Mouse (Mus musculus): ENCODE measurements around the gene Gm42957. TPM values are rescaled to one million over a fixed set of nuclear protein-coding genes. Genes with fewer than 3 reads are reported as not detected.
A peak's percentile ranks its signal among the peaks of the same experiment; 100 is the strongest.

The Gm42957 gene
- under 1 TPM; 0.28 to 0.34 TPM for total RNA-seq (2021)

DNA sequence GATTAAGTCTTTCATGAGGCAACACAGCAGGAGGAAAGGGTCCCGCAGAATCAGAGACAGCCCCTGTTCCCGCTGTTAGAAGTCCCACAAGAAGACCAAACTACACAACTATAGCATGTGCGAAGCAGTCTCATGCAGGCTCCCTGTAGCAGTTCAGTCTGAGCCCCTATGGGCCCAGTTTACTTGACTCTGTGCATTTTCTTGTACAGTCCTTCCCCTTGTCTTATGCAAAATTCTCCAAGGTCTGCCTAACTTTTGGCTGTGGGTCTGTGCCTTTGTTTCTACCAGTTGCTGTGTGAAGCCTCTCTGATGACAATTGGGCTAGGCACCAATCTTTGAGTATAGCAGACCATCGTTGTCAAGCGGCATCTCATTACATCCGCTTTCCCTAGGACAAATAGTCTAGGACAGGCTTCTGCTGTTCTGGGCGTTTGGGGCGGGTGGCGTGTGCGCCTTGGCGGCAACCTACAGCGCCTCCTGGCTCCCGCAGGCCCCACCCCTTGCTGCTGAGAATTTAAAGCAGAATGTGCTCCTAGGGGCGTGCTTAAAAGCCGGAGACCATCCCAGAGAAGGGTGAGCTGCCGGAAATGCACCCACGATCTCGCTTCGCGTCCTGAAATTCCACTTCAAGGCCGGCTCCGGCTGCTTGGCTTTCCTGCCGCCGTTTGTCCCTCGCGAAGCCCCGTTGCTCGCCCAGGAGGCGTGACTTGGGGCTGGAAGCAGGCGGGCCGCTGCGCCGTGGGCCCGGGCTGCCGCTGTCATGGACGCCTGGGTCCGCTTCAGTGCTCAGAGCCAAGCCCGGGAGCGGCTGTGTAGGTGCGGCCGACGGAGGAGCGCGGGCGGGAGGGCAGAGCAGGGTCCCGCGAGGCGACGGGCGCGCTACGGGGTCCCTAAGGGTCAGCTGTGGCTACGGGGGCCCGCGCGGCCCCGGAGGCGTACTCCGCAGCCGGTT, at the start of gene Gm42957, which contains the start of gene Pex11b:
Gene Gm42957 (plus strand): TSS at position 547 of the 952 bp plus-strand sequence.
Gene Pex11b (plus strand): TSS at position 449 of the 952 bp plus-strand sequence.
- intact Hi-C loops (cut with DNase I), result loop anchor here (5.0 kb wide), 2 partner anchors 33 to 53 kb away; partner anchors contain the start of gene Lix1l

DNA sequence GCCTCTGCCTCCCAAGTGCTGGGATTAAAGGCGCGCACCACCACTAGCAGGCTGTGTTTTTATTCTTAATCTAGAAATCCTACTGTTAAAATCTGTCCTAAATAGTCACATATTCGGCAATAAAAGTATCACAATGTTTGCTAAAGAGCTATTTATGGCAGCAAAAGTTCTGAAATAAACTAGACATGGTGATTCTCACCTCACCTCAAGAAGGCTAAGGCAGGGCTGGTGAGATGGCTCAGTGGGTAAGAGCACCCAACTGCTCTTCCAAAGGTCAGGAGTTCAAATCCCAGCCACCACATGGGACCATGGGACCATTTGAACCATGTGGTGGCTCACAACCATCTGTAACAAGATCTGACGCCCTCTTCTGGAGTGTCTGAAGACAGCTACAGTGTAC, 44.6 kb upstream of the Gm42957 start:
- no peak for DNase-seq (ENCODE audit: low spot score in 2 of 2)
- intact Hi-C loops (cut with DNase I), result no loop called here

More for the DNA sequence above, at the start of gene Gm42957, which contains the start of gene Pex11b:
- DNase-seq (ENCODE audit: low spot score in 2 of 2), result peak; percentile 90 to 93

DNA sequence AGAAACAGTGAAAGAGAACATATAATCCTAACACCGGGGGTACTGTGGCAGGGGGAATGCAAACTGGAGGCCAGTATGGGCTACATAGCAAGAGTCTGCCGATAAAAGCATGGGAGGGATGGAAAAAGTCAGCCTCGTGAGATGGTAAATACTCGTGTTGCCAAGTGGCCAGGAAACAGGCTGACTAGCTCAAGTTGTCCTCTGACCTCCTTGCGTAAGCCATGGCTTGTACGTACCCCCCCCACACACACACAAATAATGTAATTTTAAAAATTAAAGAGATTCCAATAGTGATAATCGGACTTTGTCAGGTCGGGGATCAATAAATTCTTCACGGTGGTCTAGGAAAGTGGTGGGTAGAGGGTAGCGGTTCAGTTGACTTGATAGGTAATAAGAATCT, 41.9 kb upstream of the Gm42957 start:
- intact Hi-C loops (cut with DNase I), result no loop called here
- no peak for DNase-seq (ENCODE audit: low spot score in 2 of 2)

DNA sequence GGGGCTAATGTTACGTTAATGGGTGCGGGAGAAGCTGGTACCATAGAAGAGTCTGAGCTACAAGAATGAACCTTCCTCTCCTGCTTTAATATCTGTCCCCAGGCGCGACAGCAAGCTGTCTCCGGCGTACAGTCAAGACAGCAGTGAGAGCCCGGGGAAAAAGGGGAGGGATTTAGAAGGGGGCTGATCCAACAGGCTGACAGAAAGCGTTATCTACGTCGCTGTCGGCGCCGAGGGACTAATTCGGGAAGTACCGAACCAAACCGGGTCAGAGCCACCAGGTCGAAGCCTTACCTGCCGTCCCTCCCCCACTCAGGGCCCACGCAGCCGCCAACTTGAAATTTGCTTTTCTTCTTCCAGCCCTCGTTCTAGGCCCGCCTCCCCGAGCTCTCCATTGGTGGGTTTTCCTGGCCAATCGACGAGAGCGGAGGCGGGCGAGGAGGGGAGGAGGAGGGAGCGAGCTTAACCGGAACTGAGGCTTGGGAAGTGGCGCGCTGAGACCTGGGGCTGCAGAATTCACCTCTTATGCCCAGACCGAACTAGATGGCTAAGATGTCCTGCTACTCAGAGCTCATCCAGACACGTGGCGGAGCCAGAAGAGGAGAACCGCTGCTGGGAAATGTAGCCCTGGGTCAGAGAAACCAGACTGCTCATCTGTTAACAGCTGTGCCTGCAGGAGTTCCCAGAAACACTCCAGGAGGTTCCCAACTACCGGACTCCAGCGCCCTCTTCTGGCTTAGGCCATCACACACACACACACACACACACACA, 41.3 kb upstream of the Gm42957 start, which contains the start of gene Polr3gl:
Gene Polr3gl (minus strand): TSS at position 392 of the 771 bp plus-strand sequence.
- intact Hi-C loops (cut with DNase I), result no loop called here

DNA sequence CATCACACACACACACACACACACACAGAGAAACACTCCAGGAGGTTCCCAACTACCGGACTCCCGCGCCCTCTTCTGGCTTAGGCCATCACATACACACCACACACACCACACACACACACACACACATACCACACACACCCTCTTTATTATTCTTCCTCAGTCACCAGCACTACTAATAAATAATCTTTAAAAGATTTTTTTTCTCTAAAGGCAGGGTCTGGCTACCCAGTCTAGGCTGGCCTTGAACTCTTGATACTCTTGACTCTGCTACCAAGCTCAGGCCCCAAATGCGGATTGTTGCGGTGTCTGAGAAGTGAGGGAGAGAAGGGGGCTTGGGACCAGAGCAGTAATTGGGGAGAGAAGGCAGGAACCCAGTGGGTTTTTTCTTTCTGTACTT, 40.4 kb upstream of the Gm42957 start:
- DNase-seq (ENCODE audit: low spot score in 2 of 2), result no peak
- intact Hi-C loops (cut with DNase I), result no loop called here

More for the DNA sequence above, 41.3 kb upstream of the Gm42957 start, which contains the start of gene Polr3gl:
- DNase-seq (ENCODE audit: low spot score in 2 of 2), result peak; percentile 93 to 96

DNA sequence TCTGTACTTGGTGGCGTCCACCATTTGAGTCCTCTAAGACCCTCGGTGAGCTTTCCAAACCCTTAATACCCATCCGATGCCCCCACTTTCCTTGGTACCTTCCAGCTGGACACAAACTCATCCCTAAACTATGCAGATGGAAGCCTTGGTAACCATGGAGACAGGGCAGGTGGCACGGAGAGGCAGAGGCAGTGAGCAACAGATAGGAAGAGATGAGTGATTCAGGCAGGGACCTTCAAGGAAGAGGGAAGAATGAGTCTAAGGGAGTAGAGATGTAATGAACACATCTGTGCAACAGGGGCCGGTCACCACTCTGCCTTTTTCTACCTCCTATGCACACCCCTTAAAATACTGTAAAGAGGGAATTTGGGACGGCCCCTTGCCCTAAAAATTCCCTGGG, 39.6 kb upstream of the Gm42957 start:
- intact Hi-C loops (cut with DNase I), result loop anchor here (2.0 kb wide), 1 partner anchor 15 kb away; no protein-coding TSS in a partner anchor
- DNase-seq (ENCODE audit: low spot score in 2 of 2), result peak in 1 of 2 experiments; percentile 85

DNA sequence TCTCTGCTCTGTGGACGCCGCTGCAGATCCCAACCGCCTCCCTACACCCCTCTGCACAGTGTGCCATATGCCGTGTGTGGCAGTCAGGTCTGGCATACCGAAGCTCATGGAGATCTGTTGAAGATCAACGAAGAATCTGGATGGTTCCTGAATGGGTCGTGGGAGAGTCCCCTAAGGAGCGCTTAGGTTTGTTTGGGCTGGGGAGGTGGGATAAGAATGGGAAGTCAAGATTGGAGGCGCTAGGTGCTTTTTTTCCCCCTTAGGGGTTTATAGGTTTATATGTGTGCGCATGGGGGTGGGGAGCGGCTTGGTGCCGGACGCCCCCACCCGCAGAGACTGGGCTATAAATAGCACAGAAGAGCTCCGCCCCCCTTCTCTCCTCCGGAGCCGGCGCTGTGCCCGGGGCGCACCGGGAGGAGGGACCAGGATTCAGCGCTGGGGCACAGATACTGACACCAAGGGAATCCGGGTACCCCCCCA, 39.0 kb upstream of the Gm42957 start, which contains the start of gene Ankrd34a:
Gene Ankrd34a (plus strand): TSS at position 409 of the 480 bp plus-strand sequence.
- DNase-seq (ENCODE audit: low spot score in 2 of 2), result peak; percentile 83 to 92
- intact Hi-C loops (cut with DNase I), result loop anchor here (2.0 kb wide), 1 partner anchor 15 kb away; no protein-coding TSS in a partner anchor

DNA sequence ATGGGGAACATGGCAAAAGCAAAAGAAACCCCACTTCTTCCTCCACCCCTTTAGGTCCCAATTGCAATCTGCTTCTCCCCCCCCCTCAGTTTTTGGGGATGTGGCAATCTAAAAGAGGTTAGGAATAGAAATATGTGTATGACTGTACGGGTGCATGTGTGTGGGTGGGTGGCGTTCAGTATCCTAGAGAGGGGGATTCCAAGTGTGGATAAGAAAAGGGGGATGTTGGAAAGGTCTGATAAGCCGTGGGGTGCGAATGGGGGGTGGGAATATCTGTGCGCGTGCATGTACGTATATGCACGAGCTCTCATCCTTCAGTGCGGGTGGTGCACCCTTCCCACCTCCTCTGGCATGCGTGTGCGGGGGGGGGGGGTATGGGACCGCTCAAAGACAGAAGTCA, 38.4 kb upstream of the Gm42957 start:
- intact Hi-C loops (cut with DNase I), result loop anchor here (2.0 kb wide), 1 partner anchor 16 kb away; no protein-coding TSS in a partner anchor

DNA sequence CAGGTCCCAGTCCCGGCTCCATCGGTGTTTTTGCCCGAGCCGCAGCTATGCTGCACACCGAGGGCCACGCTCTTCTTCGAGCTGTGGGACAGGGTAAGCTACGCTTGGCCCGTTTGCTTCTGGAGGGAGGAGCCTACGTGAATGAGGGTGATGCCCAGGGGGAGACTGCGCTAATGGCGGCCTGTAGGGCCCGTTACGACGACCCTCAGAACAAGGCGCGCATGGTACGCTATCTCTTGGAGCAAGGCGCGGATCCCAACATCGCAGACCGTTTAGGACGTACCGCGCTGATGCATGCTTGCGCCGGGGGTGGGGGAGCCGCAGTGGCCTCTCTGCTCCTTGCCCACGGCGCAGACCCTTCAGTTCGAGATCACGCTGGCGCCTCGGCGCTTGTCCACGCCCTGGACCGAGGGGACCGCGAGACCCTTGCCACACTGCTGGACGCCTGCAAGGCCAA, 37.8 kb upstream of the Gm42957 start:
- peak in 1 of 2 experiments; percentile 55 for DNase-seq (ENCODE audit: low spot score in 2 of 2)
- intact Hi-C loops (cut with DNase I), result loop anchor here (2.0 kb wide), 1 partner anchor 17 kb away; no protein-coding TSS in a partner anchor

More for the DNA sequence above, 38.4 kb upstream of the Gm42957 start:
- peak; percentile 24 to 60 for DNase-seq (ENCODE audit: low spot score in 2 of 2)

DNA sequence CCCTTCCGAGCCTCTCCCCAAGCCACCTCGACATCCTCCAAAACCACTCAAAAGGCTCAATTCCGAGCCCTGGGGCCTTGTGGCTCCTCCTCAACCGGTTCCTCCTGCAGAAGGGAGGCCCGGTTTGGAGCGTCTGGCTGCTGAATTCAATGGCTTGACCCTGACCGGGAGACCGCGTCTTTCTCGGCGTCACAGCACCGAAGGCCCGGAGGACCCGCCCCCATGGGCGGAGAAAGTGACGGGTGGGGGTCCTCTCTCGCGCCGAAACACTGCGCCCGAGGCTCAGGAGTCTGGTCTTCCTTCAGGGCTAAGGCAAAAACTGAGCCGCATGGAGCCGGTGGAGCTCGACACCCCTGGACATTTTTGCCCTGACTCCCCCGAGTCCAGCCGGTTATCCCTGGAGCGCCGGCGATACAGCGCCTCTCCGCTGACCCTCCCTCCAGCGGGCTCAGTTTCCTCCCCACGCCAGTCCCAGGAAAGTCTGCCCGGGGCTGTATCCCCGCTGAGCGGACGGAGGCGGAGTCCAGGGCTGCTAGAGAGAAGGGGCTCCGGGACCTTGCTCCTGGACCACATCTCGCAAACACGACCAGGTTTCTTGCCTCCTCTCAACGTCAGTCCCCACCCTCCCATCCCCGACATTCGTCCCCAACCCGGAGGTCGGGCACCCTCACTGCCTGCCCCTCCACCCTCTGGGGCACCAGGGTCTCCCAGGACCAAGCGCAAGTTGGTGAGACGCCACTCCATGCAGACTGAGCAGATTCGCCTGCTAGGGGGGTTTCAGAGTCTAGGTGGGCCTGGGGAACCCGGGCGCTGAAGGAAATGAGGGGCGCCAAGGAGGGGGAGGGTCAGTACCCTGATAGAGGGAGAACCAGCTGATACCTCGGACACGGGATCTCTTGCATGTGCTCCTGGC, 36.9 kb upstream of the Gm42957 start:
- peak; percentile 65 to 69 for DNase-seq (ENCODE audit: low spot score in 2 of 2)
- intact Hi-C loops (cut with DNase I), result no loop called here

DNA sequence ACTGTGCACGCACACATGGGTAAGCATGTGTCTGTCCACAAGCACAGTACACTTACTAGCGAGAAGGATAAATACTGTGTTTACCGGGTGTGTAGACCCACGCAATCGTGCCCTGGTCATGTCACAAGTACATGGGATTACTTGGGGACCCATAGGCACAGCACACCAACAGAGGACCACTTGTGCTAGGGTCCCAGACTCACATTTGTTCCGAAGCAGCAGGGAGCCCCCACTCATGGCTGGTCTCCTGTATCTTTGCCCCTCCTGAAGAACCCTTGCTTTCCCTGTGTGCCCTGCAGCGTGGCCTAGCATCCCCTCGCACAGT, 36.2 kb upstream of the Gm42957 start:
- intact Hi-C loops (cut with DNase I), result no loop called here
- no peak for DNase-seq (ENCODE audit: low spot score in 2 of 2)

DNA sequence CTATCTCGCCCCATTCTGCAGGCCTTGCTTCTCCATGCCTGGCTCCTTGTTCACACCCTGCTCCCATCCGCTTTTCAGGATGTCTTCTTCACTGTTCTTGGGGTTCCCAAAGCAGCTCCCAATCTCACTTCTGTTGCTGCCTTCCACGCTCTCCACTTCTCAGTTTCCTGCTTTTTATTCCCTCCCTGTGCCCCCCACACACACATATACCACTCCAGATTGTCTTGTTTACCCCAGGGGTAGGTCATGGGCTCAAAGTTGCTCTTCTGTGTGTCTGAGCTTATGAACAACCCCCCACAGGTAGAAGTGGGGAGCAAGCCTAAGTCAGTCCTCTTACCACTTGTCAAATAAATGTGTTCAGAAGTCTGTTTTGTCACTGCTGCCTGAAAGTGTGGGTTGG, 35.9 kb upstream of the Gm42957 start:
- no peak for DNase-seq (ENCODE audit: low spot score in 2 of 2)
- intact Hi-C loops (cut with DNase I), result no loop called here

DNA sequence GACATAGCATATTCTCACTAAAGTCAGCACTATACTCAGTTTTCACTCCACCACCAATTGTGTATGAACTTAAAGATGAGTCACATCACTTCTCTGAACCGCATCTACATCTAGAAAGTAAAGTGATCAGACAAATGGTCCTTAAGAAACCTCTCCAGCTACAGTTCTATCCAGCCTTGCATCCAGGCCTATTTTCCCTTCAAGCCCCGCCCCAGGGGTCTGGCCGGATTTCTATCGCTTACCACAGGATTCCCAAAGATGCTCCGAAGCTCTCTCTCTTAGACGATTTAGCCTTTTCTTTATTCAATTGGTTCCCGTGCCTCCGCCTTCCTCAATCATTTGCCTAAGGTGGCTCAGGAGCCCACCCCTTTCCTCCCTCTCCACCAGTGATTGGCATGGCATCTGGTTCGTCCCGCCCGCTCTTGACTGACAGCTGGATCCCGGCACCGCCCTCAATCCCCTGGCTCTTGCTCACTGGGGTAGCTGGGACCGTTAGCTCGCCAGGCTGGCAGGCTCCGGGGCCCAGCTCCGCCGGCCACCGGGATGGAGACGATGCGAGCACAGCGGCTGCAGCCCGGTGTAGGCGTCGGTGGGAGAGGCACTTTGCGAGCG, 34.5 kb upstream of the Gm42957 start, which contains the start of gene Lix1l:
Gene Lix1l (plus strand): TSS at position 511 of the 612 bp plus-strand sequence.
- intact Hi-C loops (cut with DNase I), result loop anchor here (5.0 kb wide), 1 partner anchor 37 kb away; the partner anchor contains the start of genes Gm42957 and Pex11b
- peak; percentile 91 to 98 for DNase-seq (ENCODE audit: low spot score in 2 of 2)

DNA sequence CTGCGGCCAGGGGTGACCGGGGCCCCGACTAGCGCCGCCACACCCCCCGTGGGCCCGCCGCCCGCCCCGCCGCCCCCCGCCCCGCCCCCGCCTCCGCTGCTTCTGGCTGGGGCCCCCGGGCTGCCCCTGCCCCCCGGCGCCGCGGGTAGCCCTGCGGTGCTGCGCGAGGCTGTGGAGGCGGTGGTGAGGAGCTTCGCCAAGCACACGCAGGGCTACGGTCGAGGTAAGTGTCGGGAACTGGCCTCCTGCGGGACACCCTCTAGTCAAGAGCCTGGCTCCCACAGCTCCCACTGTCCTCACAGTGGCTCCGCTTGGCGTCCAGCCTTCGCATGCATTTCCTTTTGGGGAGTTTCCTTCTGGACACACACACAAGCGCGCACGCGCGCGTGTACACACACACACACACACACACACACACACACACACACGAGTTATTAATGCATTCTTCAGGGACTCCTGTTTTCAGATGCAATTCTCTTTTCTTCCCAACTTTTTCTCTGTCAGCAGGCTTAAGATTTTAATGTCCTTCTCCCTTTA, 34.0 kb upstream of the Gm42957 start:
- intact Hi-C loops (cut with DNase I), result loop anchor here (5.0 kb wide), 1 partner anchor 36 kb away; the partner anchor contains the start of genes Gm42957 and Pex11b
- DNase-seq (ENCODE audit: low spot score in 2 of 2), result peak in 1 of 2 experiments; percentile 71

DNA sequence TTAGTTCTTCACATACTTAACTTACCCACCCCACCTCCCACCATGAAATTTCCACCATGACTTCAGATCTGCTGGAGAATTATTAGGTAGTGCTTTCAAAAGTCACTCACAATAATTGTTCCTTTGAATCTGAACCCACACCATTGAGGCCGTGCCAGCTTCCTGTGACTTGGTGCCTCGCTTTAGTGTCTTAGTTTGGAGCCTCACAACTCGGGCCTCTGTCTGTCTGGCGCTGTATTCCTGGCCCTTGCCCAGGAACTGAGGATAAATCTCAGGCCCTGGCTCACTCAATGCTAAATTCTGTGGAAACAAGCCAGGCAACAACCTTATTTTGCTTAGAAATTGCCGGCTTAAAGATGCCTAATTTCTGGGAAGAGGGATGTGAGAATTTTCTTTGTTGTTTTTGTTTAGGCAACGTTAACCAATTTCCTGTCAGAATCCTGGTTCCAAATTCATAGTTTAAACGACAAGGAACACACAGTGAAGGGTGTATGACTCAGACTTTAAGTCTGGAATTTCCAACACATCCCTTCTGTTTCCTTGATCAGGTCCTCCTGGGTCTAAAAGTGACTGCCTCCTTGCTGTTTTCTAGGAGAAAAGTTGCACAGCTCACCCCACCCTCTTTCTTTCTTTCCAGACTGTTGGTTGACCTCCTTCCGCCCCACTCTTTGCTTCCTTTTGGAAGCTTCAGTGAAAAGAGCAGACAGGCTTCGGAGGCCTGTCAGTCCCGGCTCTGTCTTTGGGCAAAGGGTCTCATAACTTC, 33.2 kb upstream of the Gm42957 start:
- intact Hi-C loops (cut with DNase I), result loop anchor here (5.0 kb wide), 1 partner anchor 35 kb away; the partner anchor contains the start of genes Gm42957 and Pex11b
- DNase-seq (ENCODE audit: low spot score in 2 of 2), result peak in 1 of 2 experiments; percentile 49

DNA sequence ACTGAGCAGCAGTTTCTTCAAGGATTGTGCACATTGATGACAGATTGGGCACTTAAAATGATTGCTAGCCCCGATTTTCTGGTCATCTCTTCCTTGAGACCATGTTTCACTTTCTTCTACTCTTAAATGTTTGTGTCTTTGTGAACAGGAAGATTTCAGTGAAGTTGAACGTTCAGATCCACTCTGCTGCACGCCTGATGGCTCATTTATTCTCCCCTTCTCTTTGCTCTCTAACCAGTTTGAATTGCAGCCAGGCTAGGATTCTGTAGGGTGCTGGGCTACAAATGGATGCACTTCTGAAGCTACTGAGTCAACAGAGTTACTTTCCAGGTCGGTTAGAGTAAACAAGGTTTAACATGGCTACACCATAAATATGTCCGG, 32.6 kb upstream of the Gm42957 start:
- intact Hi-C loops (cut with DNase I), result loop anchor here (5.0 kb wide), 1 partner anchor 35 kb away; the partner anchor contains the start of genes Gm42957 and Pex11b

More for the DNA sequence above, 32.6 kb upstream of the Gm42957 start:
- peak in 1 of 2 experiments; percentile 4 for DNase-seq (ENCODE audit: low spot score in 2 of 2)

All from left cerebral cortex, postnatal 25 days (tissue).